Mouse (Mus musculus) heart, embryonic 13.5 days (tissue): ENCODE results near the gene Mgat2. TPM values are rescaled to one million over a fixed set of nuclear protein-coding genes. Genes with fewer than 3 reads are reported as not detected.
"Not testable (repeated sequence)": the region's sequence is repeated elsewhere in the genome, so short reads cannot be mapped to it uniquely, and the experiment has no call there.

Experiments
- ATAC-seq: fragments of 200-750 bp; cut with Nextera tagmentation; 2 replicates; pipeline ENCODE4 v1.8.0; 2017; ENCODE audit warnings: moderate TSS enrichment; ENCODE audit not compliant: insufficient number of reproducible peaks, low FRiP score, low TSS enrichment; ENCODE audit errors: extremely low read depth
- H3K27ac ChIP-seq: fragments of 300-500 bp; sonication (generic); replicated peaks from 2 replicates; pipeline ENCODE4 v1.5.1; 2015; ENCODE audit warnings: moderate library complexity, mild to moderate bottlenecking, inconsistent platforms
- H3K27me3 ChIP-seq: fragments of 300-500 bp; sonication (generic); replicated peaks from 2 replicates; pipeline ENCODE4 v1.6.1; 2015; ENCODE audit warnings: mild to moderate bottlenecking, inconsistent platforms
- H3K36me3 ChIP-seq: fragments of 300-500 bp; sonication (generic); 2 replicates; pipeline ENCODE4 v1.6.1; 2015; ENCODE audit warnings: mild to moderate bottlenecking, inconsistent platforms
- H3K4me1 ChIP-seq: fragments of 300-500 bp; sonication (generic); 2 replicates; pipeline ENCODE4 v1.6.1; 2015; ENCODE audit warnings: inconsistent platforms
- H3K4me2 ChIP-seq: fragments of 300-500 bp; sonication (generic); 2 replicates; pipeline ENCODE4 v1.6.1; 2015; ENCODE audit warnings: inconsistent platforms, mild to moderate bottlenecking, moderate library complexity
- H3K4me3 ChIP-seq: fragments of 300-500 bp; sonication (generic); 2 replicates; pipeline ENCODE4 v1.5.1; 2015; ENCODE audit warnings: moderate library complexity, mild to moderate bottlenecking, inconsistent platforms
- H3K9ac ChIP-seq: fragments of 300-500 bp; sonication (generic); 2 replicates; pipeline ENCODE4 v1.6.1; 2015; ENCODE audit warnings: inconsistent platforms, mild to moderate bottlenecking, moderate library complexity
- H3K9me3 ChIP-seq: fragments of 300-500 bp; sonication (generic); 2 replicates; pipeline ENCODE4 v1.6.1; 2016; ENCODE audit warnings: inconsistent platforms
- WGBS: fragments of 180-500 bp; shearing (Covaris S2); methylation state at CpG from one replicate; pipeline ENCODE4 v1.1.7; 2015; ENCODE audit warnings: mixed read lengths; 5-methylcytosine and 5-hydroxymethylcytosine counted together
- polyA plus RNA-seq: library from polyadenylated mRNA; unstranded; fragments of >200 nt; fragmentation: Nextera tagmentation; extraction: Ambion mirVana; gene quantifications from 2 replicates; pipeline ENCODE4 v1.2.1, GENCODE M21; 2015

Gene Mgat2
- 36.5 and 36.8 TPM in 2 replicates for polyA plus RNA-seq

DNA sequence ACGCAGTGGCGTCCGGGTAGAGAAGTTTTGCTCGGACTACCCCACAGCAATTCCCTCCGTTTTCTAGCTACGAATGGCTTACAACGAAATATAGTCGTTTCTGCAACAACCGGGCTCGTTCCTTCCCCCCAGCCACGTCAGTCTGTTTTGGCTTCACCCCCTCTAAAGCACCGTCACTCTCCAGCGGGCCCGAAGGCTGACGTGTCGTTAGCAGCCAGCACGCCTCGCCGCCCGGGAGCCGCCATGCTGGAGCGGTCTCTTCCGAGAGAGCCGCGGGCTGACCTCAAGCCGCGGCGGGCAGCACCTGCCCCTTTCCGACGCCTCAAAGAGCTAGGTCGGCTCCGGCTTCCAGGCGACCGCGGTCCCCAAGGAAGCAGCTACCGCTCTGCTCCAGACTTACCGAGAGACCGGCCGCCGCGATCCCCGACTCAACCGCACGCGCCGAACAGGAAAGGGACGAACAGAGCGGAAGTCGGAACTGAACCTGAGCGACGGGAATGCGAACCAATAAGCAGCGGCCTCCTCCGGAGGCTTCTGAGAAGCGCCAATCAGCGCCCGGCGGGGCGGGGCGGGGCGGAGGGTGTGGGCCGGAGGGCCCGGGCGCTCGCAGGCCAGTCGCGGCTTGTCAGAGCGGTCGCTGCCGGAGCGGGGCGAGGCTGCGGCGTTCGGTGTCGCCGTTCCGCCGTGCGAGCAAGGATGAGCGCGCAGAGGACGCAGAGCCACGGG, at the start of gene Mgat2, which contains the start of gene Rpl36al:
Gene Mgat2 (plus strand): TSS at position 575 of the 726 bp plus-strand sequence.
Gene Rpl36al (minus strand): TSS at position 501 of the 726 bp plus-strand sequence.
- Histone ChIP-seq H3K36me3 (peaks cover 34% of the 10 kb centered on the region), H3K9me3 (no peaks in the 10 kb centered on the region), H3K4me3 (peak within 1 kb of the TSS; percentile 84), H3K4me1 (peaks cover 25% of the 10 kb centered on the region), H3K4me2 (peak within 1 kb of the TSS; percentile 90), H3K27ac (peak within 1 kb of the TSS; percentile 91), H3K9ac (peak within 1 kb of the TSS; percentile 94), H3K27me3 (no peaks in the 10 kb centered on the region)
- WGBS: under 1% methylated on average over 84 of the region's 84 CpGs
- peak; percentile 98 for ATAC-seq

DNA sequence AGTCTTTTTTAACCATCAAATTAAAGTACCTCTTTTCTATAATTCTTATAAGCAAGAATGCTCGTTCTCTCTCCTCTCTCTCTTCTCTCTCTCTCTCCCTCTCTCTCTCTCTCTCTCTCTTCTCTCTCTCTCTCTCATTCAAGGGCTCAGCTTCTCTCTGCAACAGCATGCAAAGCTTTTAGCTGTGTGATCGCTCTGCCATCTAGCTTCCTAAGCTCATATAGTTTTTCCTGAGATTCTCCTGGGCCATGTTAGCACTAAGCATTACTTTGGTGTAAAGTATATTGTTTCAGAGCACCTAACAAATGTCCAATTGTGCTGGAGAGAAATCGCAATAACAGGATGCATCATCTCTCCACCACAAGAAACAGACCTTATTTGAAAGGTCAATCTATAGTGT, 44.8 kb upstream of the Mgat2 start:
- ATAC-seq: no peak
- H3K9me3 ChIP-seq: no peaks in the 10 kb centered on the region
- H3K9ac ChIP-seq: no peak overlapping the region
- 75% methylated on average over 3 of the region's 3 CpGs for WGBS
- H3K27me3 ChIP-seq: no peaks in the 10 kb centered on the region
- no peak overlapping the region for H3K4me3 ChIP-seq
- no peaks in the 10 kb centered on the region for H3K4me1 ChIP-seq
- H3K36me3 ChIP-seq: no peaks in the 10 kb centered on the region
- H3K27ac ChIP-seq: no peak overlapping the region
- H3K4me2 ChIP-seq: no peak overlapping the region

DNA sequence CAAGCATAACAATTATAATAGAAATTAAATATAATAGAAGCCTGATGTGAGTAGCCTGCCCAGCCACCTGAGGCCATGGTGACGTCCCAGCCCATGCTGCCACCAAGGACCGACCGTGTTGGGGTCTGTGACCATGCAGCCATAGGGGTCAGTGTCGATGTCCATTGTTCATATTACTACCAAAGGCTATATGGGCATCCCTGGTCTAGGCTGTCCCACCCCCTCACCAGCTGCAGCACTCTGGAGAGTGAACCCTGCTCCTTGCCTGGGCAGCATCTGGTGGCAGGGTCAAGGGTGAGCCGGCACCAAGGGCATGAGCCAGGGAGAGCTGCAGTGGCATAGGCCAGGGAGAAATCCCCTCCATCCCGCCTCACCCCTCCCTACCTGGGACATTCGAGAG, 44.1 kb upstream of the Mgat2 start:
- ATAC-seq: no peak
- Histone ChIP-seq H3K27ac (no peak overlapping the region), H3K27me3 (no peaks in the 10 kb centered on the region), H3K9me3 (no peaks in the 10 kb centered on the region), H3K4me1 (no peaks in the 10 kb centered on the region), H3K4me2 (no peak overlapping the region), H3K36me3 (no peaks in the 10 kb centered on the region), H3K9ac (no peak overlapping the region), H3K4me3 (no peak overlapping the region)
- WGBS: 78% methylated on average over 7 of the region's 7 CpGs

DNA sequence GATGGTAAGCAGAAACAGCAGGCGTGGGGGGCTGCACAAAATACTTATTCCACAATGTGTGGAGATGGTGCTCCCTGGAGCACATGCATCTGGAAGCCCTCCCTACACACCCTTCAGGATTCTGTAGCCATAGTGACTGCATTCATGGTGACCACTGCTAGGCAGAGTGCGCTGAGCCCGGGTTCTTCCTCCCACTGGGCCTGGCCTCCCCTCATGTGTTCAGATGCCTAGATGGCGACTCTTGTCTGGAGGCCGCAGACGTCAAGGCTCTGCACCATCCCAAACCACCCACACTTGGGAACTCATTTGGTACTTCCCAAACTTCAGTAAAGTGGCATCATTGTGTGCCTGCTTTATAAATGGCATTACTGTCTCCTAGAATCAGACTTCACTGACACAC, 40.5 kb upstream of the Mgat2 start:
- Histone ChIP-seq H3K4me1 (peaks cover 4% of the 10 kb centered on the region; the same call in 1 of the 2 replicates), H3K36me3 (no peaks in the 10 kb centered on the region), H3K9me3 (no peaks in the 10 kb centered on the region), H3K4me2 (no peak overlapping the region), H3K27me3 (no peaks in the 10 kb centered on the region), H3K27ac (no peak overlapping the region), H3K9ac (no peak overlapping the region), H3K4me3 (no peak overlapping the region)
- WGBS: 79% methylated on average over 6 of the region's 6 CpGs
- ATAC-seq: no peak

DNA sequence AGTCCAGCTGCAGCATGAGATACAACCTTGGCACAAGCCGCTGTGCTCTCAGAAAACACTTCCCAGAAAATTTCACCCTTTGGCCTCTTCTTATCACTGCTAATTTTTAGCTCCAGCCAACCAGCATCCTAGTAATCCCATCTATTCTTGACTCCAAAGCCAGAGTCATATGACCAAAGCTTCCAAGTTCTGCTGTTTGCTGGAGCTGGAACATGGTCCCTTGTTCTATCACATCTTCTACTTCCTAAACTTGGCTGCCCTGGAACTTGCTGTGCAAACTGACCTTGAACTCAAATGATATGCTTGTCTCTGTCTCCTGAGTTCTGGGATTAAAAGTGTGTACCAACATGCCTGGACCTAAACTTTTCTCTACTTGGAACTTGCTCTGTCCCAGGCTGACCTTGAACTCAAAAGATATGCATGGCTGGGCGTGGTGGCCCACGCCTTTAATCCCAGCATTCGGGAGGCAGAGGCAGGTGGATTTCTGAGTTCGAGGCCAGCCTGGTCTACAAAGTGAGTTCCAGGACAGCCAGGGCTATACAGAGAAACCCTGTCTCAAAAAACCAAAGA, 36.7 kb upstream of the Mgat2 start:
- 82% methylated on average over 5 of the region's 5 CpGs for WGBS
- peaks cover 4% of the 10 kb centered on the region; the same call in 1 of the 2 replicates for H3K4me1 ChIP-seq

DNA sequence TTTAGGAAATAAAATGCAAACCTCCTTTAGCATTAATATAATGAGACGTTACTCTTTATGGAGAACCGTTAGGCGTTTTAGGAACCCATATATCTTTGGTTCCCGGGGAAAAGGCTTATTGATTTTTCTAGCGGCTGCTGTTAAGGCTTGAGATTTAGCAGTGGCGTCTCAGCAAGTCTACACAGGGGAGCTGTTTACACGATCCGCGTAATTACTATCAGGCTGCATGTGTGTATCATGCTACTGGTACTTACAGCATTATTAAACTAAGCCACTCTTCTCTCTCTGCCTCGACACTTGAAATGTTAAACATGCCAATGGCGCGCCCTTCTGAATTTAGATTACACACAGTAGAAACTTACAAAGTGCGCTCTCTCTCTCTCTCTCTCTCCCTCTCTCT, 33.9 kb upstream of the Mgat2 start:
- Histone ChIP-seq H3K9ac (no peak overlapping the region), H3K4me1 (peaks cover 4% of the 10 kb centered on the region; the same call in 1 of the 2 replicates), H3K9me3 (no peaks in the 10 kb centered on the region), H3K27me3 (no peaks in the 10 kb centered on the region), H3K4me3 (no peak overlapping the region), H3K36me3 (no peaks in the 10 kb centered on the region), H3K4me2 (no peak overlapping the region), H3K27ac (no peak overlapping the region)
- ATAC-seq: no peak
- 77% methylated on average over 13 of the region's 13 CpGs for WGBS

More for the DNA sequence above, 36.7 kb upstream of the Mgat2 start:
- ATAC-seq: no peak
- H3K4me3 ChIP-seq: no peak overlapping the region
- H3K9ac ChIP-seq: no peak overlapping the region
- no peaks in the 10 kb centered on the region for H3K36me3 ChIP-seq
- H3K27ac ChIP-seq: no peak overlapping the region
- no peak overlapping the region for H3K4me2 ChIP-seq
- H3K9me3 ChIP-seq: no peaks in the 10 kb centered on the region
- H3K27me3 ChIP-seq: no peaks in the 10 kb centered on the region

DNA sequence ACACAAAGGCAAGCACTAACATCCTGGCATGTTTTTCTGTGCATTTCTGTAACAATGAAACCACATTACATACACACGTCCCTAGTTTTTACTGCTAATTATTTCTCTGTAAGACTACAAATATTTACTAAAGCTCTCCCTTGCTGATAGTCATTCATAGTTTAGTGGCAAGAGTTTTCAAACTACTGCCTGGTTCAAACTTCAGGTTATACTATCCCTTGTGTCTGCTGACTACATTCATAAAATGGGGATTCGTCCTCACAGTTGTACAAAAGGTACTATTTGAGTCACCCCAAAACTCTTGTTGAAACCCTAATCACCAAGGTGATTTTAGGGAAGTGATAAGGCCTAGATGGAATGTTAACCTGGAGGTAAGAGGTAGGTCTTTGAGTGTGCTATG, 28.0 kb upstream of the Mgat2 start:
- 88% methylated on average over 2 of the region's 2 CpGs for WGBS
- Histone ChIP-seq H3K36me3 (peaks cover 29% of the 10 kb centered on the region), H3K27ac (no peak overlapping the region), H3K27me3 (no peaks in the 10 kb centered on the region), H3K4me3 (no peak overlapping the region), H3K9ac (no peak overlapping the region), H3K4me1 (peaks cover 13% of the 10 kb centered on the region), H3K4me2 (no peak overlapping the region), H3K9me3 (no peaks in the 10 kb centered on the region)
- ATAC-seq: no peak

DNA sequence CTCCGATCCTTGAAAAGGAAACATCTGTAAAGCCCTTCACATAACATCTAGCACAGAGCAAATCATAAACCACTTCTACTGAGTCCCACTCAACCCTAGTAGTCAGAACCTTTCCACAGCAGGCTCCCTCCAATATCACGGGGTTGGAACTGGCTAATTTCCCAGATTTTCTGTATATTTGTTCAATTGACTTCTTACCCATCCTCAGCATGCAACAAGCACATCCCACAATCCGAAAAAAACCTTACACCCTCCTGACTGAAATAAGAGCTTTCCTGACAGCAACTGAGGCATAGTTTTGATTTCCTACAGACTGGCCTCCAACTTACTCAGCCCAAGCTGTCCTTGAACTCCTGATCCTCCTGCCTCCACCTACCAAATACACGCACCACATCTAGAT, 27.5 kb upstream of the Mgat2 start:
- H3K36me3 ChIP-seq: peaks cover 29% of the 10 kb centered on the region
- H3K4me1 ChIP-seq: peaks cover 13% of the 10 kb centered on the region
- no peak for ATAC-seq
- no peak overlapping the region for H3K9ac ChIP-seq
- H3K27me3 ChIP-seq: no peaks in the 10 kb centered on the region
- WGBS: 78% methylated on average over 4 of the region's 4 CpGs
- no peak overlapping the region for H3K4me2 ChIP-seq
- no peak overlapping the region for H3K27ac ChIP-seq
- no peaks in the 10 kb centered on the region for H3K9me3 ChIP-seq
- H3K4me3 ChIP-seq: no peak overlapping the region

DNA sequence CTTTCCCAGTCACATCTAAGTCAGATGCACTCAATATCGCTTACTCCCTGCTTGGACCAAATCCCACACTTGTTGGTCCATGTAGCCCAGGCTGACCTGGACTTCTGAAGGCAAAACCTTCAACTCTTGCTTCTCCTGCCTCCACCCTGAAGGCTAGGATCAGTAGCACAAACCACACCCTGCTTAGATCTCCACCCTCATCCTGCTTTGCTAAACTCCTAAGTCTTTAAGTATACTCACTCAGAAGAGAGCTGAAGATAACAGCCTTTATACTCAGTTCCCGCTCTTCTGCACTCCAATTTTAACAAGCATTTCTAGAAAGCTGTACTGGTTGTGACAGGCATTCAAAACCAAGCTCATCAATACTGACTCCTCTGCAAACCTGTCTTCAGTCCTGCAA, 26.9 kb upstream of the Mgat2 start:
- no peaks in the 10 kb centered on the region for H3K27me3 ChIP-seq
- no peak overlapping the region for H3K27ac ChIP-seq
- 88% methylated on average over 2 of the region's 2 CpGs for WGBS
- H3K4me2 ChIP-seq: peak overlapping the region; percentile 71
- H3K36me3 ChIP-seq: peaks cover 29% of the 10 kb centered on the region
- no peak for ATAC-seq
- peaks cover 13% of the 10 kb centered on the region for H3K4me1 ChIP-seq
- no peak overlapping the region for H3K4me3 ChIP-seq
- no peak overlapping the region for H3K9ac ChIP-seq
- no peaks in the 10 kb centered on the region for H3K9me3 ChIP-seq

DNA sequence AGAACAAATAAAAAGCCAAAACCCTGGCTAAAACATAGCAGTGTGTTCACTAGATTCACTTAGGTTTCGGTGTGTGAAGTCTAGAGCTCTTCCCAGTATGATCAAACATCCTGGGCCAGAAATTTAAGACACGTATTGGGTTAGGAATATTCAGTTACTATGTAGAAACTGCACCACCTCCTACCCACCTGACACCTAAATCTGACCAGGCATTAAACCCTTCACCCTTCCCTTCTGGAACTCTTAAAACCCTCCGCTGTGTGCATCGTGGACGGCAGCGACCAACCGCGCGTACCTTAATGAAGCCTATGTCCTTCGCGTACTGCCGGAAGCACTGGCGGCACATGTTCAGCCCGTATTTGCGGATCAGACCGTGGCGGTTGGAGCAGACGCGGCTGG, 25.6 kb upstream of the Mgat2 start:
- WGBS: 2% methylated on average over 19 of the region's 19 CpGs
- ATAC-seq: no peak
- no peaks in the 10 kb centered on the region for H3K27me3 ChIP-seq

DNA sequence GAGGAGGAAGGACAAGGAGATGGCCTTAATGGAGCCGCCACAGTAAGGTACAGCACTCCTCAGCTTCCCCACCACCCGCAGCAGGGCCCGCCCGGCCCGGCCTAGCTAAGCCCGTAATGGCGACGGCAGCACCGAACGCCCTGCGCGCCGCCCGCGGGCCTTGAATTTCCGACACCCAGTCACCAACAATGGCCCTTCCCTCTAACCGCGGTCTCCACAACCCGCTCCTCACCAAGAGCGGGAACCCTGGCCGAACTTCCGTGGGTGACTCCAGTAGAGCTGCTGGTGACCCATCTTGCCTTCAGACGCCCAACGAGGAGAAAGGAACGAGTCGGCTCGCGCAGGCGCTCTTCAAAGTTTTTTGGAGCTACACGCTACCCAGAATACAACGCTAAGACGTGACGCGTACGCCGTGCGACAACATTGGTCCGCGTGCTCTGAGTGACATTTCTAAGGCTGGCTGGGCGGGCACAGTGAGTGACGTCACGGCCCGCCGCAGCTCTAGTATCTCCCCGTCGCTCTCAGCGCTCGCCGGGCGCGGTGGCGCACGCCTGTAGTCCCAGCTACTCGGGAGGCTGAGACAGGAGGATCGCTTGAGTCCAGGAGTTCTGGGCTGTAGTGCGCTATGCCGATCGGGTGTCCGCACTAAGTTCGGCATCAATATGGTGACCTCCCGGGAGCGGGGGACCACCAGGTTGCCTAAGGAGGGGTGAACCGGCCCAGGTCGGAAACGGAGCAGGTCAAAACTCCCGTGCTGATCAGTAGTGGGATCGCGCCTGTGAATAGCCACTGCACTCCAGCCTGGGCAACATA, 25.0 kb upstream of the Mgat2 start, which contains the start of gene Rps29:
Gene Rps29 (minus strand): TSS at position 422 of the 813 bp plus-strand sequence.
- not testable (repeated sequence) for H3K9me3 ChIP-seq, H3K27me3 ChIP-seq
- H3K27ac ChIP-seq: peak within 1 kb of the TSS; percentile 95
- peak within 1 kb of the TSS; percentile 71 for H3K4me2 ChIP-seq
- peaks cover 13% of the 10 kb centered on the region for H3K4me1 ChIP-seq
- H3K36me3 ChIP-seq: peaks cover 29% of the 10 kb centered on the region
- WGBS: under 1% methylated on average over 60 of the region's 68 CpGs
- peak; percentile 99 for ATAC-seq
- H3K4me3 ChIP-seq: peak within 1 kb of the TSS; percentile 82
- peak within 1 kb of the TSS; percentile 95 for H3K9ac ChIP-seq

More for the DNA sequence above, 25.6 kb upstream of the Mgat2 start:
- Histone ChIP-seq H3K9ac (peak overlapping the region; percentile 95), H3K27ac (peak overlapping the region; percentile 95), H3K4me1 (peaks cover 13% of the 10 kb centered on the region), H3K9me3 (no peaks in the 10 kb centered on the region), H3K4me3 (peak overlapping the region; percentile 82), H3K36me3 (peaks cover 29% of the 10 kb centered on the region), H3K4me2 (peak overlapping the region; percentile 71)
